Mouse (Mus musculus) inflammation-experienced regulatory T-cells, adult 16 weeks (primary cell): ENCODE data around the gene 4930503E14Rik. TPM values are rescaled to one million over a fixed set of nuclear protein-coding genes. Genes with fewer than 3 reads are reported as not detected.

Experiments
- polyA plus RNA-seq: library from polyadenylated mRNA; unstranded; fragments of 100-300 nt; shearing (Covaris generic); gene quantifications from one replicate; pipeline ENCODE4 v1.2.1, GENCODE M21; 2017

4930503E14Rik gene
- not detected for polyA plus RNA-seq

GRCm38 (mm10) chr14:44213154-44213553 lies at the start of gene 4930503E14Rik:
Gene 4930503E14Rik, minus strand, starts transcription at chr14:44213254.

GRCm38 (mm10) chr14:44197361-44197760 lies 15.7 kb downstream of the 4930503E14Rik start, which contains the start of gene Gm8212:
Gene Gm8212, plus strand, starts transcription at chr14:44197661.

GRCm38 (mm10) chr14:44123551-44123950 lies 89.5 kb downstream of the 4930503E14Rik start, which contains the start of gene Gm3327:
Gene Gm3327, plus strand, starts transcription at chr14:44123851.

Other genes with a start within 250 kb of the 4930503E14Rik start
- gene Ang6, start 211.0 kb downstream of the 4930503E14Rik start, polyA plus RNA-seq = not detected
- gene Ear2, start 110.6 kb downstream of the 4930503E14Rik start, polyA plus RNA-seq = 2.2 TPM
- gene Gm3327, start 89.4 kb downstream of the 4930503E14Rik start, polyA plus RNA-seq = not detected
- gene Gm8212, start 15.6 kb downstream of the 4930503E14Rik start, polyA plus RNA-seq = not detected
- gene Gm8220, start 72.3 kb upstream of the 4930503E14Rik start, polyA plus RNA-seq = not detected
- not detected for gene Gm5930, start 125.3 kb upstream of the 4930503E14Rik start, polyA plus RNA-seq
- not detected for gene Gm8229, start 152.1 kb upstream of the 4930503E14Rik start, polyA plus RNA-seq
- gene Gm3371, start 197.4 kb upstream of the 4930503E14Rik start, polyA plus RNA-seq = not detected
- not detected for gene Gm8232, start 220.4 kb upstream of the 4930503E14Rik start, polyA plus RNA-seq